Mouse (Mus musculus) monocyte, adult 5-6 weeks (primary cell): ENCODE measurements around the gene Lims1. TPM values are rescaled to one million over a fixed set of nuclear protein-coding genes. Genes with fewer than 3 reads are reported as not detected.

Experiments used
- ATAC-seq: fragments of 153-309, 156-312 bp; replicated peaks from 2 replicates; pipeline ENCODE4 v1.8.0; 2017; ENCODE audit warnings: mild to moderate bottlenecking; ENCODE audit not compliant: low TSS enrichment, insufficient number of reproducible peaks, severe bottlenecking, poor library complexity, low FRiP score
- total RNA-seq: library from RNA; stranded (forward); fragments of 200-1000, 200-491, 200-594 nt; gene quantifications from 3 replicates; pipeline ENCODE4 v1.2.3, GENCODE M21; 2017

Gene Lims1
- total RNA-seq, 1 experiment from 2014 or later: 112 TPM

- no peak for ATAC-seq
These were observed 50.6 kb downstream of the Lims1 start for GRCm38 (mm10) chr10:58373829-58374228.

- ATAC-seq: peak; percentile 65; the same call in 1 of the 2 replicates
These were observed 54.4 kb downstream of the Lims1 start for GRCm38 (mm10) chr10:58377592-58378197.

GRCm38 (mm10) chr10:58378380-58378779 is 55.1 kb downstream of the Lims1 start:
- ATAC-seq: no peak

DNA sequence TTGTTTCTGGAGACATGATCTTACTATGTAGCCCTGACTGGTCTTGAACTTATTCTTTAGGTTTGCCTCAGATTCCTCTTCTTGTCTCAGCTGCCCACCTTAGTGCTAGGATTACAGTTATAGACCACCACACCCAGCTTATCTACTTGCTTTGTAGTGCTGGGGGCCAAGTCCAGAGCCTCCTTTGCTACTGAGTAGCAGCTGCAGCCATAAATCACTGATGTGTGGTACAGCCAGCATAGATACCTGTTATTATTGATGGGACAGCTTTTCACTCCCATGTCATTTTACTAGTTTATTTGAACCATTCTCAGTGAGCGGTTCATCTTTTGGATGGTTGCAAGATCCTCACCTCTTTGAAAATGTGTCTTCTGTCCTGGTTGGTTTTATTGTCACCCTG is 56.4 kb downstream of the Lims1 start:
- no peak for ATAC-seq

DNA sequence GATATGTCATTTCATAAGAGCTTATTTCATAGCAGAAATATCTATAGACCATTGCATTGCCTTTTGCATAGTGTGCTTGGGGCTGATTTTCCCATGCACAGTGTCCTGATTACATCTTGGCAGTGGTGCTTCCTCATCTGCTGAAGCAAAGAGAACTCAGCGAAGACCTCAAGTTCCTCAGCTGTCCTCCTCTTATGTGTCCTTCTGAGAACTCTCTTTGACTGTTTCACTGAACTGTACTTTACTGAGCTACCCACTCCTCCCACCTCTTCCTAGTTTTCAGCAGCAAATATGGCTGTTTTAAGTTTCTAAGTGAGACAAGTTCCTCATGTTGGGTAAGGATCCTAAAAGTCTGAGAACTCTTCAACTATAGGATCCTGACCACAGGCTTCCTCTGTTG is 58.6 kb downstream of the Lims1 start:
- ATAC-seq: peak; percentile 52

DNA sequence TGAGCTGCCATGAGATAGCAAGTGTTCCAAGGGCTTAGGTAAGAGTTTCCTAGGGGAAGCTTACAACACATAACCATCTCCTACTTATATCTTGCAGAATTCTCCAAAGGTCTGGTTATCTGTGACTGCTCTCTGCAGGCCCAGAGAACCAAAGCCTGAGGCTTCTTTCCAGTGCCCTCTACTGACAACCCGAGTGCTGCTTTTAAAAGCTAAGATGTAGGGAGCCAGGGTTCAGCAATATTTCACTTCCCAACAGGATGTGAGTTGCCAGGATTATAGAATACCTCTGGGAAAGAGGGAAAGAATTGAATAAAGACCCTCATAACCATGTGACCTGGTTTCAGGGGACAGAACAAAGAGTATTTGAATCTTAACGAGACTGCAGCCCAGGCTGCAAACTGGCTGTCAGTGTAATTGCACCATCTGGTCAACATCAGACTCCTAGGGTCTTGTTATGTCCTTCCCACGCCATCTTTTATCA is 59.4 kb downstream of the Lims1 start:
- no peak for ATAC-seq

- ATAC-seq: no peak
These were observed 60.0 kb downstream of the Lims1 start for GRCm38 (mm10) chr10:58383282-58383681.

GRCm38 (mm10) chr10:58383761-58384160 is 60.5 kb downstream of the Lims1 start:
- ATAC-seq: no peak

DNA sequence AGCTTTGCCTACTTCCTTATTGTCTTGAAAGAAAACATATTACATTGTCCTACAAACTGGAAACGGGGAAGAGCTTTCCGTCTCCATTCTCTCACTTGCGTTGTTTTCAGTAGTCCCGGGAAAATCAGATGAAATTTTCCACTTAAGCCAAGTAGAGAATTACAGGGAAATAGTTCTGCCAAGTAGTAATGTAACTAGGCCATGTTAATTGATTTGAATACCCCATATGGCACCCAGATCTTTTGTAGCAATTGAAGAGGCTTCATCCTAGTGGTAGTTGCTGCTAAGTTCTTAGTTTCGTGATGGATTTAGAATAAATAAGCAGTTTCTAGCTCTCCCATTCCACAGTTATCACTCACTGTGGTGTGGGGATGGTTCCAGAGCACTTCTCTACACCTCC is 62.4 kb downstream of the Lims1 start:
- no peak for ATAC-seq

DNA sequence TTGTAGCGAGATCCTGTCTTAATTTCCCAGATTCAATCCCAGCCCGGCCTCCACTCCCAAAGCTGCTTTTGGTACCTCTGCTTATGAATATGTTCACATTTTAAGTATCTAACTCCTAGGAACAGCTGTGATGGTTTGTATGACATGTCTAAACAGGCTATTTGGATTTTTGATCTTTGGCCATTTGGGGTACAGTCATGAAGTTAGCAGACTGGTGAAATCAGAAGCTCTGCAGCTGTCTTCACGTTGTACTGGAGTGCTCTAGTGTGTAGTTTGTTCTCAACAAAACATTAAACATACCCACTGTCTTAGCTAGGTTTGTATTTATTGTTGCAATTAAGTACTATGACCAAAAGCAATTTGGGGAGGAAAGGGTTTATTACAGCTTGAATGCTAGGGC is 63.7 kb downstream of the Lims1 start:
- ATAC-seq: no peak

DNA sequence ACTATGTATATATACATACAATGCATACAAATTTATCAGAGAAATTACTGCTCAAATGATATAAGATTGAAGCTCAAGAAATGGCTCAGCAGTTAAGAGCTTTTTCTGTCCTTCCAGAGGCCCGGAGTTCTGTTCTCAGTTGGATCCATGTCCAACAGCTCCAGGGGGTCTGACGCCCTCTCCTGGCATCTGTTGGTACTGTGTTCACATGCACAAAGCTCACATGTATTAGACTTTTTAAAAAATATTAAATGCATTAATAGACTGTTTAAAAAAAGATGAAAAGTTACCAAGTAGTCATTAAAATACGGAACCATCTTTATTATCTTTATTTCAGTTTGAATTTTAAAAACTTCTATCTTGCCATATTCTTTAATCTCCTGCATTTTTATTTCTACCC is 65.4 kb downstream of the Lims1 start:
- no peak for ATAC-seq

DNA sequence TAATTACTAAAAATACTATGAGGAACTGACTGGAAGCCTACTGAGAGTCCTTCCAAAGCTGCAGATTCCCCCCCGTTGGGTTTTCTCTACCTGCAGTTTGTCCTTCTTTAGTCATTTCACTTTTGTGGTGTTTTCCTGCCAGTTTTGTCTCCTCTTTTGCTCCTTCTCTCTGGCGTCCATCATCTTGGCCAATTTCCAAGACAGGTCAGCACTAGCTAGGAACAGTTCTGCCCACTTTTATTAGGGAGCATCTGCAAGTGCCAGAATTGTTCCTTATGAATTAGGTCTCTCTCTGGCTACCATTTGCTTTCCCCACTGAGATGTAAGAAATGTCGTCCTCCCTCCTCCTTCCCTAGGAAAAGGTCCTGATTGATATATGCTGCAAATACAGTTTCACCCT is 65.9 kb downstream of the Lims1 start:
- no peak for ATAC-seq

GRCm38 (mm10) chr10:58392435-58392834 is 69.2 kb downstream of the Lims1 start:
- no peak for ATAC-seq

DNA sequence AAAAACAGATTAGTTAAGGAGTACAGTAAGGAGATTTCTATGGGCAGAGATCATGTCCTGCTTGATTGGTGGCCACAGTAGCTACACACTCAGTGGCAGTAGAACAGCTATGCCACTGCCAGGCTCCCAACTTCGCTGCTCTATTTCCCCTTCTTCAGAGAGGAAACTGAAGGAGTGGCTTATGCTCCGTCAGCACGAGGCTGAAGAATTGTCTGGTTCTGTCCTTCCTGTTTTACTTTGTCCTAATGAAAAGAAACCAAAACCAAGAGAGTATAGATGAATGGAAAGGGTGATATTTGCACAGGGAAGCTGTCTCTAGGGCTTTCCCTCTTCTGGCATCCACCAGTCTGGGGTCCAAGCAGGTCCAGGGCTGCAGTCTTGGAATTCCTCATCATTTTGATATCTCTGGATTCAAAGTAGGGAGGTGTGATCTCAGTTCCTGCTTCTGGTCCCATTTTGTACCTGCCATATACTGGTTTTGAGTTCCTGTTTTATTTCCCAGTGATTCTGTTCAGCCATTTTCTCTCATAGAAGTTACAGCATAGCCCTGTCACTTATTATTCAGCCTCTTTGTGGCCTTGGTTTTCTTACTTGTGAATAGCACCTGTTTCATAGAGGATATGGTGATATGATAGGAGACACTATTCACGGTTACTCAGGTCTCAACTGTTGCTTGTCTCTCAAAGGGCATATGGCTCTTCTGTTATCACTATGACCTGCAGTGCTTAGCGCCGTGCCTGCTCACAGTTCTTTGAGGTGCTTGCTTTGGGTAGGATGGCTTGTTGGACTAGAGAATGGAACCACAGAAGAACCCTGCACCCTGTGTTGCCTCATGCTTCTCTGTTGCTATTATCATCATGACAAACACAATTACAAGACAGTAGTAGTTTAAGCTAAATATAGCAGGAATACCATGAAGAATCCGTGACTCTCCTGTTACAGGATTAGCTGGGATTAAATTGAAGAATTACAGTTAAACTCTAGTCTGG is 70.1 kb downstream of the Lims1 start:
- ATAC-seq: peak; percentile 94

- ATAC-seq: no peak
These were observed 70.9 kb downstream of the Lims1 start for GRCm38 (mm10) chr10:58394170-58394569.

- no peak for ATAC-seq
These were observed 72.0 kb downstream of the Lims1 start for GRCm38 (mm10) chr10:58395315-58395714.

- no peak for ATAC-seq
These were observed 72.5 kb downstream of the Lims1 start for GRCm38 (mm10) chr10:58395723-58396122.

DNA sequence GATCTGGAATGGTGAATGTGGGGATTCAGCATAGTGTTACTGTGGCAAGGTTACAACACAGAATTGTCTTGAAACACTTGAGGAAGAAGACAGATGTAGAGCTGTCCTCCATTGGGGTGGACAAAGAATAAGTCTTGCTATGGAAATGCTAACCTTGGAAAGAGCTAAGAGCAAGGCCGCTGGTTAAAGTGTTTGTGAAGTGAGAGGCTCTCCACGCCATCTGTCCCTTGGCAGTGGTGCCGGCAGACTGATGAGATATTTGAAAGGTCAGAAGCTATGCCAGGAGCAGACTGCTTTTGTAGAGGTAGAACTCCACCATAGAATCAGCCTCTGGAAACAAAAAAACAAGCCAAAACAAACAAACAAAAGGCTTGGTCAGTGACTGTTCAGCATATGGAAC is 73.3 kb downstream of the Lims1 start:
- no peak for ATAC-seq

DNA sequence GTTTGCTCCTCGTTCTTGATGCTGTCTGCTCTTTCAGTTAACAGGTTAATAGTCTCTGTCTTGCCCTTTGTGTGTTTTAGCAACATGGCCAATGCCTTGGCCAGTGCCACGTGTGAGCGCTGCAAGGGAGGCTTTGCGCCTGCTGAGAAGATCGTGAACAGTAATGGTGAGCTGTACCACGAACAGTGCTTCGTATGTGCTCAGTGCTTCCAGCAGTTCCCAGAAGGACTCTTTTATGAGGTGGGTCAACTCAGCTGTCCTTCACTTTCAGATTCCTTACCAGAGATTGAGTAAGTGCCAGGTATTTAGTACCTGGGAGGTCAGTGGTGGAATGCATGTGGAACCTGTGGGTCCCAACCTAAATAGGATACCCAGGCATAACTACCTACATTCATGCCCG is 75.7 kb downstream of the Lims1 start:
- ATAC-seq: no peak

GRCm38 (mm10) chr10:58401838-58402237 is 78.6 kb downstream of the Lims1 start:
- ATAC-seq: no peak
